Comparison of ENCODE assay signal across 11 mouse cellular contexts in the genomic region with DNA sequence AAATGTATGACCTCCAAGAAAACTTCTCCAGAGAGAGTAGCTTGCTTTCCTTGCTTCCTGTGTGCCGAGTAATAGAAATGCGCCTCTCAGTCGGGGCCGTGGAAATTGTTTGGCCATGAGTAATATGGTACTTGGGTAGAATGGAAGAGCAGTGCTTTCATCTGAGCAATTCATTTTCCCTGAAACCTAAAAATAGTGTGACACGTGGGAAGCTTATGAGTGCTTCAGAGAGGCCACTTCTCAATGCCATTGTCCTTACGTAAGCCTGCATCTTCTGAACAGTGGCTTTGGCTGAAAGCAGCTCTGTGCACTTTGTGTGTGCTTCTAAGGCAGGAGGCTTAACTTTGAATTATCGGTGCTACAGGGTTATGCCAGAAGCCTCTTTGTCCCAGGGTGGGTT.
A peak's percentile ranks its signal among the peaks of the same experiment; 100 is the strongest.
DNase-seq lines count a peak whose midpoint lies in the region; ATAC-seq lines count a peak whose summit lies in the region.
"Had no signal": no experiment of that assay in that cellular context is flagged by ENCODE, and none has a peak within 500 bp of the region (broad histone marks: within the 10 kb centered on the region; RNA-seq: fewer than 3 reads in every experiment).

No protein-coding gene starts in this region.

- H3K4me1 ChIP-seq in forebrain, embryonic 15.5 days = peaks cover 12% of the 10 kb centered on the region
- H3K4me1 ChIP-seq in forebrain, embryonic 10.5 days = no peaks in the 10 kb centered on the region
- peaks cover 8% of the 10 kb centered on the region for H3K4me1 ChIP-seq in midbrain, embryonic 13.5 days (replicated peaks)
- H3K4me1 ChIP-seq in midbrain, embryonic 11.5 days (ENCODE audit: control insufficient read depth, insufficient read depth, low read length) = no peaks in the 10 kb centered on the region
- peaks cover 10% of the 10 kb centered on the region for H3K4me1 ChIP-seq in forebrain, embryonic 16.5 days (replicated peaks; ENCODE audit: control insufficient read depth, insufficient read depth, low read length)
- no peaks in the 10 kb centered on the region for H3K4me1 ChIP-seq in limb, embryonic 10.5 days

- H3K9ac ChIP-seq in forebrain, embryonic 15.5 days (replicated peaks) = no peak overlapping the region
- no peak overlapping the region for H3K9ac ChIP-seq in midbrain, embryonic 13.5 days (replicated peaks)
- no peak overlapping the region for H3K9ac ChIP-seq in midbrain, embryonic 11.5 days (ENCODE audit: low read length)
- H3K9ac ChIP-seq in forebrain, embryonic 16.5 days (replicated peaks; ENCODE audit: low read depth, low read length) = no peak overlapping the region

- H3K36me3 ChIP-seq in forebrain, embryonic 15.5 days = no peaks in the 10 kb centered on the region
- H3K36me3 ChIP-seq in forebrain, embryonic 10.5 days (replicated peaks) = no peaks in the 10 kb centered on the region
- H3K36me3 ChIP-seq in midbrain, embryonic 13.5 days = no peaks in the 10 kb centered on the region
- H3K36me3 ChIP-seq in midbrain, embryonic 11.5 days (ENCODE audit: control insufficient read depth, insufficient read depth, low read length) = no peaks in the 10 kb centered on the region
- H3K36me3 ChIP-seq in forebrain, embryonic 16.5 days (ENCODE audit: control insufficient read depth, insufficient read depth) = no peaks in the 10 kb centered on the region
- H3K36me3 ChIP-seq in limb, embryonic 10.5 days = no peaks in the 10 kb centered on the region

- WGBS in forebrain, embryonic 15.5 days = 61% methylated on average over 7 of the region's 7 CpGs
- WGBS in forebrain, embryonic 10.5 days = 87% methylated on average over 7 of the region's 7 CpGs
- 72% methylated on average over 7 of the region's 7 CpGs for WGBS in midbrain, embryonic 13.5 days
- 85% methylated on average over 7 of the region's 7 CpGs for WGBS in midbrain, embryonic 11.5 days
- WGBS in forebrain, embryonic 16.5 days = 73% methylated on average over 7 of the region's 7 CpGs
- WGBS in limb, embryonic 10.5 days = 92% methylated on average over 7 of the region's 7 CpGs

- peak; percentile 36 for ATAC-seq in forebrain, embryonic 15.5 days (replicated peaks)
- peak; percentile 26 for ATAC-seq in midbrain, embryonic 13.5 days
- no peak for ATAC-seq in midbrain, embryonic 11.5 days (ENCODE audit: low FRiP score)
- ATAC-seq in forebrain, embryonic 16.5 days = peak; percentile 22; the same call in 1 of the 2 replicates

- DNase-seq in forebrain, embryonic 10.5 days (ENCODE audit: extremely low spot score, low spot score) = no peak
- no peak for DNase-seq in midbrain, embryonic 11.5 days (ENCODE audit: low spot score, missing footprints)
- DNase-seq in heart, postnatal 4 days = peak; percentile 28
- DNase-seq in thymus, postnatal 25 days = no peak
- DNase-seq in limb, embryonic 10.5 days (ENCODE audit: low spot score) = no peak
- DNase-seq: retina, postnatal 1 day; thymus, adult 2 months had no signal

- no peak overlapping the region for H3K27ac ChIP-seq in forebrain, embryonic 15.5 days (replicated peaks)
- H3K27ac ChIP-seq in forebrain, embryonic 10.5 days = no peak overlapping the region
- no peak overlapping the region for H3K27ac ChIP-seq in midbrain, embryonic 13.5 days
- H3K27ac ChIP-seq in midbrain, embryonic 11.5 days (ENCODE audit: low read depth, low read length) = no peak overlapping the region
- H3K27ac ChIP-seq in forebrain, embryonic 16.5 days (ENCODE audit: low read length) = no peak overlapping the region
- H3K27ac ChIP-seq in limb, embryonic 10.5 days = no peak overlapping the region

- no peak overlapping the region for H3K4me3 ChIP-seq in forebrain, embryonic 15.5 days
- no peak overlapping the region for H3K4me3 ChIP-seq in forebrain, embryonic 10.5 days
- no peak overlapping the region for H3K4me3 ChIP-seq in midbrain, embryonic 13.5 days (replicated peaks)
- H3K4me3 ChIP-seq in midbrain, embryonic 11.5 days (ENCODE audit: low read depth, low read length) = no peak overlapping the region
- no peak overlapping the region for H3K4me3 ChIP-seq in forebrain, embryonic 16.5 days (replicated peaks; ENCODE audit: low read length)
- no peak overlapping the region for H3K4me3 ChIP-seq in limb, embryonic 10.5 days

- H3K27me3 ChIP-seq in forebrain, embryonic 15.5 days = no peaks in the 10 kb centered on the region
- H3K27me3 ChIP-seq in forebrain, embryonic 10.5 days (ENCODE audit: poor library complexity, severe bottlenecking) = no peaks in the 10 kb centered on the region
- H3K27me3 ChIP-seq in midbrain, embryonic 13.5 days = no peaks in the 10 kb centered on the region
- H3K27me3 ChIP-seq in midbrain, embryonic 11.5 days (ENCODE audit: control insufficient read depth, insufficient read depth, low read length) = no peaks in the 10 kb centered on the region
- no peaks in the 10 kb centered on the region for H3K27me3 ChIP-seq in forebrain, embryonic 16.5 days (replicated peaks; ENCODE audit: control insufficient read depth, insufficient read depth, low read length)
- H3K27me3 ChIP-seq in limb, embryonic 10.5 days (ENCODE audit: low read depth, poor library complexity, severe bottlenecking) = no peaks in the 10 kb centered on the region

- H3K4me2 ChIP-seq in forebrain, embryonic 15.5 days (replicated peaks) = no peak overlapping the region
- no peak overlapping the region for H3K4me2 ChIP-seq in midbrain, embryonic 13.5 days (replicated peaks)
- H3K4me2 ChIP-seq in midbrain, embryonic 11.5 days = no peak overlapping the region
- no peak overlapping the region for H3K4me2 ChIP-seq in forebrain, embryonic 16.5 days (ENCODE audit: low read length)
- H3K4me2 ChIP-seq: liver, embryonic 11.5 days had no signal

- H3K9me3 ChIP-seq in forebrain, embryonic 15.5 days = no peaks in the 10 kb centered on the region
- H3K9me3 ChIP-seq in forebrain, embryonic 10.5 days = no peaks in the 10 kb centered on the region
- H3K9me3 ChIP-seq in midbrain, embryonic 13.5 days = no peaks in the 10 kb centered on the region
- H3K9me3 ChIP-seq in midbrain, embryonic 11.5 days (ENCODE audit: control insufficient read depth, low read length) = no peaks in the 10 kb centered on the region
- H3K9me3 ChIP-seq in forebrain, embryonic 16.5 days (ENCODE audit: control insufficient read depth, low read length) = no peaks in the 10 kb centered on the region
- no peaks in the 10 kb centered on the region for H3K9me3 ChIP-seq in limb, embryonic 10.5 days (replicated peaks)
